Mouse (Mus musculus): Measurements from ENCODE around the gene Gm47959.

Gene Gm47959

GRCm38 (mm10) chr1:83034509-83034908, 34.2 kb downstream of the Gm47959 start:
- no peak for DNase-seq

- no peak for DNase-seq
Measured at GRCm38 (mm10) chr1:83036892-83037667, 36.7 kb downstream of the Gm47959 start.

GRCm38 (mm10) chr1:83038109-83038672, 37.8 kb downstream of the Gm47959 start, which contains the start of gene Slc19a3:
Slc19a3 (minus strand) TSS chr1:83038448.
- peak; percentile 29 to 30 for DNase-seq

- DNase-seq: no peak
Measured at GRCm38 (mm10) chr1:83039080-83039479, 38.7 kb downstream of the Gm47959 start.

- DNase-seq: no peak
Measured at GRCm38 (mm10) chr1:83042380-83042779, 42.0 kb downstream of the Gm47959 start, which contains the start of gene Krtap28-10. Krtap28-10 (minus strand) TSS chr1:83042480.

GRCm38 (mm10) chr1:83044882-83045427, 44.6 kb downstream of the Gm47959 start, which contains the start of gene Gm47969:
Gm47969 (plus strand) TSS chr1:83044932.
- no peak for DNase-seq

Measured in cerebellum, adult 18-20 months (tissue).